Mouse (Mus musculus) neural tube, embryonic 14.5 days (tissue): ENCODE data around the gene Pax8. TPM values are rescaled to one million over a fixed set of nuclear protein-coding genes. Genes with fewer than 3 reads are reported as not detected.

Source experiments
- ATAC-seq: fragments of 200-750 bp; cut with Nextera tagmentation; 2 replicates; pipeline ENCODE4 v1.8.0; 2017; ENCODE audit warnings: low read depth, mild to moderate bottlenecking, moderate TSS enrichment, moderate library complexity
- H3K27ac ChIP-seq: fragments of 300-500 bp; sonication (generic); 2 replicates; pipeline ENCODE4 v1.5.1; 2014; ENCODE audit warnings: low read depth, mild to moderate bottlenecking, control low read depth, low read length, moderate library complexity, mixed read lengths
- H3K27me3 ChIP-seq: fragments of 300-500 bp; sonication (generic); 2 replicates; pipeline ENCODE4 v1.6.1; 2014; ENCODE audit warnings: low read length; ENCODE audit not compliant: control insufficient read depth, insufficient read depth
- H3K36me3 ChIP-seq: fragments of 300-500 bp; sonication (generic); 2 replicates; pipeline ENCODE4 v1.6.1; 2014; ENCODE audit warnings: low read length, mixed read lengths; ENCODE audit not compliant: control insufficient read depth, insufficient read depth
- H3K4me1 ChIP-seq: fragments of 300-500 bp; sonication (generic); 2 replicates; pipeline ENCODE4 v1.6.1; 2014; ENCODE audit warnings: low read length; ENCODE audit not compliant: control insufficient read depth, insufficient read depth
- H3K4me2 ChIP-seq: fragments of 300-500 bp; sonication (generic); 2 replicates; pipeline ENCODE4 v1.6.1; 2014; ENCODE audit warnings: mild to moderate bottlenecking, low read depth, low read length, control low read depth
- H3K4me3 ChIP-seq: fragments of 300-500 bp; sonication (generic); 2 replicates; pipeline ENCODE4 v1.5.1; 2014; ENCODE audit warnings: low read depth, low read length, control low read depth, mixed read lengths
- H3K9ac ChIP-seq: fragments of 300-500 bp; sonication (generic); replicated peaks from 2 replicates; pipeline ENCODE4 v1.6.1; 2014; ENCODE audit warnings: low read depth, mild to moderate bottlenecking, control low read depth, low read length, mixed read lengths
- H3K9me3 ChIP-seq: fragments of 300-500 bp; sonication (generic); 2 replicates; pipeline ENCODE4 v1.6.1; 2016; ENCODE audit warnings: low read length; ENCODE audit not compliant: control insufficient read depth
- WGBS: fragments of 180-500 bp; shearing (Covaris S2); extraction: QIAGEN DNeasy Blood & Tissue Kit; methylation state at CpG from one replicate; pipeline ENCODE4 v1.1.7; 2014; 5-methylcytosine and 5-hydroxymethylcytosine counted together
- polyA plus RNA-seq: library from polyadenylated mRNA; unstranded; fragments of >200 nt; fragmentation: Nextera tagmentation; extraction: Ambion mirVana; gene quantifications from 2 replicates; pipeline ENCODE4 v1.2.1, GENCODE M21; 2014

The Pax8 gene
- polyA plus RNA-seq, 1 experiment from 2014 or later, result 64.1 TPM

DNA sequence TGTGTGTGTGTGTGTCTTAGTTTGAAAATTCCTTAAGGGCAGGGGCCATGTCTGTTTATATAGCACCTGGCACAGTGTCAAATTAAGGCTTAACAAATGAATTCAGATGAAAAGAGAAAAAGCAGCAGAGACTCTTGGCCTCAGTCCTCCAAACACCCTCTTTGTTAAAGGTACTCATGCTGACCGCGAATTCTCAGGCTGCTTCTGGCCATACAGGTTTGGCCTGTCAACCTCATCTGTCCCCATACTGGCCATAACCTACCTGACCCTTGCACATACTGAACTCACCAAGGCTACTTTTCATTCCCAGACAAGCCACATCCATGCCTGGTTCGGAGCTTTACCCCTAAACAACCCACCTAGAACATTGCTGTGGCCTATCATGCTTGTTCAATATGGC lies 62.2 kb downstream of the Pax8 start:
- no peaks in the 10 kb centered on the region for H3K9me3 ChIP-seq
- peak overlapping the region; percentile 70 for H3K27ac ChIP-seq

DNA sequence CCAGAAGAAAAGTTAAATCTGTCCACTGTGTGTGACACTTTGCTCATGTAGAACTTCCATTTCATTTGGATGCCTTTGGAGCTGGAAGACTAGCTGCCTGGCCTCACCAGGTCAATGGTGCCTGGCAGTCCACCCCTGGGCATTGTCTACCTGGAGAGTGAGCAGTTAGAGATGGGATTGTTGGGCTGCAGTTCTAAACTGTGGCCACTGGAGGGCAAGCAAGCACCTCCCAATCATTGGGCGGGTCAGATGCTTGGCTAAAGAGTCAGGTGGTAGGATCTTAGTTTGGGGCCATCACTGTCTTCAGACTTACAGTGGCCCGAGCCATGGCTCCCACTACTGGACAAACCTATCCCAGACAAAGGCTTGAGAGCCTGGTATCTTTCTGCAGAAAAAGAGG lies 66.2 kb downstream of the Pax8 start:
- peak; percentile 52 for ATAC-seq
- no peak overlapping the region for H3K4me2 ChIP-seq
- no peak overlapping the region for H3K9ac ChIP-seq
- WGBS, result 2% methylated on average over 2 of the region's 2 CpGs
- peaks cover 8% of the 10 kb centered on the region; the same call in 1 of the 2 replicates for H3K4me1 ChIP-seq
- H3K27me3 ChIP-seq, result no peaks in the 10 kb centered on the region
- H3K27ac ChIP-seq, result no peak overlapping the region
- H3K4me3 ChIP-seq, result no peak overlapping the region
- H3K9me3 ChIP-seq, result no peaks in the 10 kb centered on the region
- no peaks in the 10 kb centered on the region for H3K36me3 ChIP-seq

More for the DNA sequence above, 62.2 kb downstream of the Pax8 start:
- Histone ChIP-seq H3K9ac (no peak overlapping the region), H3K4me3 (no peak overlapping the region), H3K4me2 (no peak overlapping the region), H3K27me3 (no peaks in the 10 kb centered on the region), H3K36me3 (no peaks in the 10 kb centered on the region), H3K4me1 (peaks cover 23% of the 10 kb centered on the region; the same call in 1 of the 2 replicates)
- 70% methylated on average over 3 of the region's 3 CpGs for WGBS
- no peak for ATAC-seq

DNA sequence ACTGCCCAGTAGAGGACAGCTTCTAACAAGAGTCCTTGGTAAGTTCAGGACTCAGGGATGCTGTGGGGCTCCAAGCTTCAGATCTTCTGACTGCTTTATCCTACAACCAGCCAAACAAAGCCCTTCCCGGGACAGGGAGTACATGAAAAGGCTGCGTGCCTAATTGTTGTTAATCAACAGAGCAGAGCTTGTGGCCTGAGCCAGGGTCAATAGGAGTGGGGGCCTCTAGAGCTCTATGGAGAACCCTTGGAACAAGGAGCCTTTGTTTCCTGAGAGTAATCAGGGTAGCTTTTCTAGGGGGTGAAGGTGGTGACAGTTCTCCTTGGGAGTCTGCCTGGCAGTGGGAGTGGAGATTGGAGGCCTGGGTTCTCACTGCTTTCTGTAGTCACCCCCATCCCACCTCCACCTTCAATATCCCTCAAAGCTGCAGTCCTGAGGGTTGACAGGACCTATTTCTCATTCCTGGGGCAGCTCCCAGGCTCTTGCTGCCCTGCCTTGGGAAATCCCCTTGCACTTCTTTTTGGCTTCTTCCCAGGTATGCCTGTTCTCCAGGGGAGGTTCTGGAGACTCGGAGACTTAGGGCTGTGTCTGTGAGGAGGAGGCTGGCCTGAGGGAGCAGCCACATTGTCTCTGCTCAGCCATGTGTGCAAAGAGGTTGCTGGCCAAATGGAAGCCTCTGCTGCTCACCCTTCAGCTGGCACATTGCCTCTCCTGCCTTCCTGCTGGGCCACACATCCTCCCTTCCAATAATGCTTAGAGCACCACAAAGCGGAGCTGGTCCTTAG lies 67.5 kb downstream of the Pax8 start:
- no peak overlapping the region for H3K27ac ChIP-seq

DNA sequence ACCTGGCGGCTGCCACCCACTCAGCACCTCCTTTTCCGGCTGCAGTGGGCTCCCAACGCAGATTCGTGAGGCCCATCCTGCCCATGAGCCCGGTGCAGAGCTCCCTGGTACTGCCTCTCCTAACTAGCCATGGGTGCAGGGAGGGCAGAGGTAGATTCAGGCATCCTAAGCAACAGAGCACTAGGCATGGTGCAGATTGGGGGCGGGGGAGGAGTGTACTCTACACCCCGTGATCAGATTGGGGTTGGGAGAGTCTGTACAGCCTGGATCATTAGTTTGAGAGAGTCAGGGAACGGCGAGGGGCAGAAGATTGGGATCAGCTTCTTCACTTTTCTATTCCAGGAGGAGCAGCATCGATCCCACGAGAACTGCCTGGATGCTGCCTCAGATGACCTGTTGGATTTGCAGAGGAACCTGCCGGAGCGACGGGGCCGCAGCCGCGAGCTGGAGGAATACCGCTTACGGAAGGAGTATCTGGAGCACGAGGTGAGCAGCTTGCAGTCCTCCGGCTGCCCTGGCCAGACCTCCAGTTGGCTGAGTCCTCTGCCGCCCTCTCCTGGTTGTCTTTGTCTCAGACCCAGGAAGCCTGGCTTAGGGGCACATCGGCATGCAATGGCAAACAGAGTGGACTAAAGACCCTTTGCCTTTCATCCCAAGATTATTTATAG lies 69.9 kb downstream of the Pax8 start:
- no peak overlapping the region for H3K9ac ChIP-seq
- peak; percentile 76; the same call in 1 of the 2 replicates for ATAC-seq

More for the DNA sequence above, 67.5 kb downstream of the Pax8 start:
- H3K36me3 ChIP-seq, result no peaks in the 10 kb centered on the region
- no peak overlapping the region for H3K9ac ChIP-seq
- H3K27me3 ChIP-seq, result no peaks in the 10 kb centered on the region
- H3K4me2 ChIP-seq, result no peak overlapping the region
- no peak for ATAC-seq
- no peak overlapping the region for H3K4me3 ChIP-seq
- 15% methylated on average over 4 of the region's 4 CpGs for WGBS
- H3K9me3 ChIP-seq, result no peaks in the 10 kb centered on the region
- H3K4me1 ChIP-seq, result no peaks in the 10 kb centered on the region

DNA sequence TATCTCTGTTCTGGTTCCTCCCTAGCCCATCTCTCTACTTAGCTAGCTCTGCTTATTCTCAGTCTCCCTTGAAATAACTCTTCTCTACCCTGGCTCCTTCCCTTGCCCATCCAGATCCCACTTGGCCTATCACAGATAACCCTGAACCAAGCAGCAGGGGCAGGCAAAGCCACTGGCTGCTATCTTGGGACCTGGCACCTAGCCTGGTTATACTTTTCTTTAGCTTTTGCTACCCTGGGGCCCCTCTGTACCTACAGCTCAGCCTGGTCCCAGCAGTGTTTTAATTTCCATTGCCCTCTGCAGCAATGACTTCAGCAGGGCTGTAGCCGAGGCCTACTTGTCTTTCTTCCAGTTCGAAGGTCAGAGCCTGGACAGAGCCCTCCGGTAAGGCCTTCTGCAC lies 74.7 kb downstream of the Pax8 start:
- Histone ChIP-seq H3K36me3 (no peaks in the 10 kb centered on the region), H3K27me3 (no peaks in the 10 kb centered on the region), H3K9ac (no peak overlapping the region), H3K27ac (no peak overlapping the region), H3K4me2 (no peak overlapping the region), H3K4me1 (no peaks in the 10 kb centered on the region), H3K9me3 (no peaks in the 10 kb centered on the region), H3K4me3 (no peak overlapping the region)
- no peak for ATAC-seq
- 93% methylated on average over 3 of the region's 3 CpGs for whole genome bisulfite sequencing

More for the DNA sequence above, 69.9 kb downstream of the Pax8 start:
- Histone ChIP-seq H3K4me2 (peak overlapping the region; percentile 36), H3K36me3 (no peaks in the 10 kb centered on the region), H3K9me3 (no peaks in the 10 kb centered on the region), H3K4me1 (no peaks in the 10 kb centered on the region), H3K4me3 (no peak overlapping the region), H3K27ac (no peak overlapping the region), H3K27me3 (no peaks in the 10 kb centered on the region)
- WGBS, result 14% methylated on average over 23 of the region's 23 CpGs

DNA sequence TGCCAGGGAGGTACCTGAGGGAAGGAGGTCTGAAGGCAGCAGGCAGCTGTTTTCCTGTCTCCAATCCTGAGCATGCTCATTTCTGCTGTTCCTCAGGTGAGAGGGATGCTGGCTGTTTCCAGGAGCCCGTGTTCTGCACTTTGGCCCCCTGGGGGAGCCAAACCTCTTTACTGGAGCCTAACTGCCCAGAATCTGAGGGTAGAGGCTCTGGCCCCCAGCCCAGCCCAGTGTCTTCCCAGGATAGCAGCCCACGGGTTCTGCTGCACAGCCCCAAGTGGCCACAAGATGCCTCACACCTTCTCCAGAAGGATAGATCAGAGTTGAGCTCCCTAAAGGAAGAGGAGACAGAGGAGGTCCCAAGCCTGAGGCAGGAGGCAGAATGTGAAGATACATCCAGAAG lies 78.3 kb downstream of the Pax8 start:
- ATAC-seq, result no peak
- H3K4me1 ChIP-seq, result no peaks in the 10 kb centered on the region
- H3K27me3 ChIP-seq, result no peaks in the 10 kb centered on the region
- H3K4me3 ChIP-seq, result no peak overlapping the region
- H3K27ac ChIP-seq, result no peak overlapping the region
- WGBS, result 27% methylated on average over 2 of the region's 2 CpGs
- H3K4me2 ChIP-seq, result no peak overlapping the region
- no peaks in the 10 kb centered on the region for H3K9me3 ChIP-seq
- no peaks in the 10 kb centered on the region for H3K36me3 ChIP-seq
- no peak overlapping the region for H3K9ac ChIP-seq

DNA sequence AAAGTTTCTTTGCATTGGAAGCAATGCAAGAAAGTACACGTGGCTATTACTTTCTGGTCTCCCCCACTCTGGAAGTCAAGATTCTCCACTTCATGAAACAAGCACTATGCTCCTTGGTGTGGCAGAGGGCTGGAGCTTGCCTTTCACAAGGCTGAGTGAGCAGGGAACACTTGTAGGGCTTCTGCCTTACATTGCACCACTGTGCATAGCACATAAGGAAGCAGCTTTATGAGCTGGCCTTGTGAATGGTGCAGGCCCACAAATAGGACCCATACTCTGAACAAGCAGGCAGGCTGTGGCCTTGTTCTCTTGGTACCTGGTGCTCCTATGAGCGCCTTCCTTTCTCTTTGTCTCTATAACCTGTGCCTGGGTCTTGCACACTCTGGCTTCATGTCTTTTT lies 82.1 kb downstream of the Pax8 start:
- H3K9me3 ChIP-seq, result no peaks in the 10 kb centered on the region
- H3K9ac ChIP-seq, result no peak overlapping the region
- no peak for ATAC-seq
- H3K4me2 ChIP-seq, result no peak overlapping the region
- no peaks in the 10 kb centered on the region for H3K36me3 ChIP-seq
- no peak overlapping the region for H3K4me3 ChIP-seq
- H3K4me1 ChIP-seq, result no peaks in the 10 kb centered on the region
- 90% methylated on average over 2 of the region's 2 CpGs for WGBS
- H3K27ac ChIP-seq, result no peak overlapping the region
- no peaks in the 10 kb centered on the region for H3K27me3 ChIP-seq

DNA sequence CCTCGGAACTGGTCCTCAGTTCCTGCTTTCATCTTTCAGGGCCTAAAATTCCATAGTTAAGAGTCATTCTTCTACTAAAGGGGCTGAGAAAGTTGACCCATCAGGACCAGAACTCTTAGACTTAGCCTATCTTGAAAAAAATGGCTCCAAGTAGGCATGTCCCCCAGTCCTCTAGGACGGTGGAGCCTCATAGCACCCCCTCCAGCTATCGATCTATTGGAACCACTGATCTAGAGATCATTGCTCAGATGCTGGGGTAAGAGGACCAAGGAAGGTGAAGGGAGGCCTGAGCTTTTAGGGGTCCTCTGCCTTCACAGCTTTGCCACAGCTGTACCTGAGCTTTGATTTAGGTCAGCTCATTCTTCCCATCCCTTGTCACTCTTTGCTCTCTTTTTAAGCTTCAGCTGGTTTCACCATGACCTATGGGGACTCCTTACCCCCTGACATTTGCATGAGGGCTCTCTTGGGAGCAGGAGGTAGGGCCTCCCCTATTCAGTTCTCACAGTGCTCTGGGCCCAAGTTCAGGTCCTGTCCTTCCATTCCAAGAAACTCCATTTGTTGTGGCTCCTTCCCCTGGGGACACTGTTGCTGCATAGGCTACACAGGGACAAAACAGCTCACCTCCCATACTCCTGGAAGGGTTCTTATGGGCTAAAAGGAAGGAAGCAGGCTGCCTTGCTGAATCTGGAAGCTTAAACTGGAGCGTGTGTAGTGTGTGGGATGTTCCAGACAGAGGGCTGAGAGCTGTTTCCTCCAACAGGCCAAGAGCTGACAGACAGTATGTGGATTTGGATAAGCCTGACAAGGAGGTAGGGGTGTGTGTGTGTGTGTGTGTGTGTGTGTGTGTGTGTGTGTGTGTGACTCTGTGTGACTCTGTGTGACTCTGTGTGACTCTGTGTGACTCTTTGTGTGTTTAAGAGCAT lies 87.8 kb downstream of the Pax8 start:
- no peaks in the 10 kb centered on the region for H3K27me3 ChIP-seq
- H3K9ac ChIP-seq, result no peak overlapping the region
- no peaks in the 10 kb centered on the region for H3K9me3 ChIP-seq
- 97% methylated on average over 4 of the region's 4 CpGs for WGBS
- no peak for ATAC-seq
- H3K4me2 ChIP-seq, result no peak overlapping the region
- no peak overlapping the region for H3K4me3 ChIP-seq
- no peak overlapping the region for H3K27ac ChIP-seq
- no peaks in the 10 kb centered on the region for H3K36me3 ChIP-seq
- H3K4me1 ChIP-seq, result no peaks in the 10 kb centered on the region
